Mouse (Mus musculus) forebrain, embryonic 16.5 days (tissue): ENCODE measurements around the gene Pstk. TPM values are rescaled to one million over a fixed set of nuclear protein-coding genes. Genes with fewer than 3 reads are reported as not detected.

Experiments used
- ATAC-seq: fragments of 200-750 bp; cut with Nextera tagmentation; 2 replicates; pipeline ENCODE4 v1.8.0; 2017; ENCODE audit warnings: mild to moderate bottlenecking, moderate library complexity
- H3K27ac ChIP-seq: fragments of 300-500 bp; sonication (generic); 2 replicates; pipeline ENCODE4 v1.5.1; 2014; ENCODE audit warnings: low read length, control low read depth
- H3K27me3 ChIP-seq: fragments of 300-500 bp; sonication (generic); replicated peaks from 2 replicates; pipeline ENCODE4 v1.6.1; 2014; ENCODE audit warnings: low read length; ENCODE audit not compliant: control insufficient read depth, insufficient read depth
- H3K36me3 ChIP-seq: fragments of 300-500 bp; sonication (generic); 2 replicates; pipeline ENCODE4 v1.6.1; 2014; ENCODE audit not compliant: control insufficient read depth, insufficient read depth
- H3K4me1 ChIP-seq: fragments of 300-500 bp; sonication (generic); replicated peaks from 2 replicates; pipeline ENCODE4 v1.6.1; 2014; ENCODE audit warnings: low read length; ENCODE audit not compliant: control insufficient read depth, insufficient read depth
- H3K4me2 ChIP-seq: fragments of 300-500 bp; sonication (generic); 2 replicates; pipeline ENCODE4 v1.6.1; 2014; ENCODE audit warnings: mild to moderate bottlenecking, low read length, control low read depth
- H3K4me3 ChIP-seq: fragments of 300-500 bp; sonication (generic); replicated peaks from 2 replicates; pipeline ENCODE4 v1.5.1; 2014; ENCODE audit warnings: mild to moderate bottlenecking, low read length, control low read depth
- H3K9ac ChIP-seq: fragments of 300-500 bp; sonication (generic); replicated peaks from 2 replicates; pipeline ENCODE4 v1.6.1; 2014; ENCODE audit warnings: low read depth, low read length, control low read depth
- H3K9me3 ChIP-seq: fragments of 300-500 bp; sonication (generic); 2 replicates; pipeline ENCODE4 v1.6.1; 2016; ENCODE audit warnings: low read length; ENCODE audit not compliant: control insufficient read depth
- WGBS: fragments of 180-500 bp; shearing (Covaris S2); extraction: QIAGEN DNeasy Blood & Tissue Kit; methylation state at CpG from one replicate; pipeline ENCODE4 v1.1.7; 2014; 5-methylcytosine and 5-hydroxymethylcytosine counted together
- polyA plus RNA-seq: library from polyadenylated mRNA; unstranded; fragments of >200 nt; fragmentation: Nextera tagmentation; extraction: Ambion mirVana; gene quantifications from 2 replicates; pipeline ENCODE4 v1.2.1, GENCODE M21; 2015

The Pstk gene
- polyA plus RNA-seq = 35.3 and 38.3 TPM in 2 replicates

GRCm38 (mm10) chr7:131370648-131371469 is at the start of gene Pstk:
Pstk (plus strand) TSS chr7:131371141.
- H3K36me3 ChIP-seq = no peaks in the 10 kb centered on the region
- H3K4me2 ChIP-seq = peak within 1 kb of the TSS; percentile 92
- H3K27me3 ChIP-seq = no peaks in the 10 kb centered on the region
- H3K9me3 ChIP-seq = no peaks in the 10 kb centered on the region
- ATAC-seq = peak; percentile 95
- peaks cover 6% of the 10 kb centered on the region; the same call in 1 of the 2 replicates for H3K4me1 ChIP-seq
- H3K9ac ChIP-seq = peak within 1 kb of the TSS; percentile 98
- 6% methylated on average over 47 of the region's 47 CpGs for WGBS
- H3K27ac ChIP-seq = peak within 1 kb of the TSS; percentile 80
- peak within 1 kb of the TSS; percentile 91 for H3K4me3 ChIP-seq

- WGBS = 77% methylated on average over 2 of the region's 2 CpGs
- H3K36me3 ChIP-seq = no peaks in the 10 kb centered on the region
- no peak within 1 kb of the TSS for H3K4me3 ChIP-seq
- no peak for ATAC-seq
- no peaks in the 10 kb centered on the region for H3K9me3 ChIP-seq
- H3K9ac ChIP-seq = no peak within 1 kb of the TSS
- no peak within 1 kb of the TSS for H3K27ac ChIP-seq
- no peaks in the 10 kb centered on the region for H3K4me1 ChIP-seq
- no peak within 1 kb of the TSS for H3K4me2 ChIP-seq
- no peaks in the 10 kb centered on the region for H3K27me3 ChIP-seq
Observed at GRCm38 (mm10) chr7:131322192-131322591, 48.7 kb upstream of the Pstk start, which contains the start of gene Cuzd1. Cuzd1 (minus strand) TSS chr7:131322292.

- Histone ChIP-seq H3K9ac (no peak overlapping the region), H3K27me3 (no peaks in the 10 kb centered on the region), H3K27ac (no peak overlapping the region), H3K4me3 (no peak overlapping the region), H3K9me3 (no peaks in the 10 kb centered on the region), H3K36me3 (no peaks in the 10 kb centered on the region), H3K4me2 (no peak overlapping the region), H3K4me1 (no peaks in the 10 kb centered on the region)
- ATAC-seq = no peak
- WGBS = 92% methylated on average over 5 of the region's 5 CpGs
Observed at GRCm38 (mm10) chr7:131327054-131327453, 43.9 kb upstream of the Pstk start.

GRCm38 (mm10) chr7:131329416-131329815 is 41.5 kb upstream of the Pstk start, which contains the start of gene Fam24b:
Fam24b (minus strand) TSS chr7:131329516.
- H3K4me2 ChIP-seq = no peak within 1 kb of the TSS
- H3K36me3 ChIP-seq = no peaks in the 10 kb centered on the region
- no peak within 1 kb of the TSS for H3K9ac ChIP-seq
- H3K27me3 ChIP-seq = no peaks in the 10 kb centered on the region
- H3K9me3 ChIP-seq = no peaks in the 10 kb centered on the region
- no peak within 1 kb of the TSS for H3K27ac ChIP-seq
- 91% methylated on average over 5 of the region's 5 CpGs for WGBS
- no peak within 1 kb of the TSS for H3K4me3 ChIP-seq
- H3K4me1 ChIP-seq = no peaks in the 10 kb centered on the region
- ATAC-seq = no peak

GRCm38 (mm10) chr7:131331688-131332087 is 39.3 kb upstream of the Pstk start:
- Histone ChIP-seq H3K4me2 (no peak overlapping the region), H3K27me3 (no peaks in the 10 kb centered on the region), H3K9ac (no peak overlapping the region), H3K4me3 (no peak overlapping the region), H3K27ac (no peak overlapping the region), H3K9me3 (no peaks in the 10 kb centered on the region), H3K36me3 (no peaks in the 10 kb centered on the region), H3K4me1 (no peaks in the 10 kb centered on the region)
- no peak for ATAC-seq
- WGBS = 78% methylated on average over 2 of the region's 2 CpGs

GRCm38 (mm10) chr7:131333564-131333963 is 37.4 kb upstream of the Pstk start, which contains the start of gene Fam24a:
Fam24a (plus strand) TSS chr7:131333864.
- no peak within 1 kb of the TSS for H3K9ac ChIP-seq
- H3K27ac ChIP-seq = no peak within 1 kb of the TSS
- H3K9me3 ChIP-seq = no peaks in the 10 kb centered on the region
- no peaks in the 10 kb centered on the region for H3K36me3 ChIP-seq
- no peak for ATAC-seq
- no peak within 1 kb of the TSS for H3K4me3 ChIP-seq
- H3K4me2 ChIP-seq = no peak within 1 kb of the TSS
- WGBS = 14% methylated on average over 1 of the region's 1 CpGs
- H3K27me3 ChIP-seq = no peaks in the 10 kb centered on the region
- H3K4me1 ChIP-seq = no peaks in the 10 kb centered on the region; the same call in 1 of the 2 replicates

GRCm38 (mm10) chr7:131337502-131338068 is 33.4 kb upstream of the Pstk start:
- no peak for ATAC-seq
- WGBS = 21% methylated on average over 8 of the region's 8 CpGs
- Histone ChIP-seq H3K27ac (no peak overlapping the region), H3K9ac (no peak overlapping the region), H3K4me2 (no peak overlapping the region), H3K9me3 (no peaks in the 10 kb centered on the region), H3K4me3 (no peak overlapping the region), H3K27me3 (no peaks in the 10 kb centered on the region), H3K4me1 (no peaks in the 10 kb centered on the region; the same call in 1 of the 2 replicates), H3K36me3 (0 out of 2 replicates have a peak, but pooled peaks cover 3% of the 10 kb centered on the region)

- H3K9ac ChIP-seq = no peak overlapping the region
- 48% methylated on average over 7 of the region's 7 CpGs for WGBS
- peaks cover 5% of the 10 kb centered on the region; the same call in 1 of the 2 replicates for H3K36me3 ChIP-seq
- ATAC-seq = no peak
- H3K4me2 ChIP-seq = no peak overlapping the region
- no peaks in the 10 kb centered on the region for H3K27me3 ChIP-seq
- H3K4me3 ChIP-seq = no peak overlapping the region
- H3K27ac ChIP-seq = no peak overlapping the region
- H3K9me3 ChIP-seq = no peaks in the 10 kb centered on the region
- peaks cover 2% of the 10 kb centered on the region; the same call in 1 of the 2 replicates for H3K4me1 ChIP-seq
Observed at GRCm38 (mm10) chr7:131345856-131346541, 24.9 kb upstream of the Pstk start.

GRCm38 (mm10) chr7:131356105-131356504 is 14.8 kb upstream of the Pstk start:
- no peak for ATAC-seq
- Histone ChIP-seq H3K4me1 (0 out of 2 replicates have a peak, but pooled peaks cover 2% of the 10 kb centered on the region), H3K4me3 (no peak overlapping the region), H3K9ac (no peak overlapping the region), H3K27ac (no peak overlapping the region), H3K27me3 (no peaks in the 10 kb centered on the region), H3K9me3 (no peaks in the 10 kb centered on the region), H3K36me3 (peaks cover 19% of the 10 kb centered on the region), H3K4me2 (no peak overlapping the region)
- 94% methylated on average over 13 of the region's 13 CpGs for WGBS
